Mouse (Mus musculus) CH12.LX (cell line): ENCODE results near the gene Cd300e. TPM values are rescaled to one million over a fixed set of nuclear protein-coding genes. Genes with fewer than 3 reads are reported as not detected.

Source experiments
- DNase-seq: peaks from one replicate; pipeline ENCODE4 v3.0.0-alpha.2; 2013; ENCODE audit errors: extremely low read depth
- H3K27ac ChIP-seq: 2 replicates; pipeline ENCODE4 v1.5.1; 2012; ENCODE audit warnings: low read depth, mild to moderate bottlenecking, control low read depth, moderate library complexity; ENCODE audit not compliant: insufficient read depth
- H3K27me3 ChIP-seq: replicated peaks from 2 replicates; pipeline ENCODE3; 2012; ENCODE audit warnings: inconsistent platforms
- H3K36me3 ChIP-seq, 2 experiments: replicated peaks in 1 of 2; 2 replicates each; pipeline versions ENCODE3 to v1.6.1; 2012; ENCODE audit warnings: inconsistent platforms in 1 of 2, low read length in 1 of 2, mild to moderate bottlenecking in 1 of 2, mixed read lengths in 1 of 2, moderate library complexity in 1 of 2; ENCODE audit not compliant: control insufficient read depth in 1 of 2, insufficient read depth in 1 of 2
- H3K4me1 ChIP-seq, 2 experiments: 2 replicates each; pipeline ENCODE4 v1.6.1; 2012; ENCODE audit warnings: inconsistent platforms in 1 of 2, moderate library complexity in 1 of 2; ENCODE audit not compliant: insufficient read depth in 2 of 2, control insufficient read depth in 1 of 2
- H3K4me2 ChIP-seq: 2 replicates; pipeline ENCODE4 v1.6.1; 2012; ENCODE audit warnings: low read depth, mild to moderate bottlenecking, control low read depth; ENCODE audit not compliant: poor library complexity, insufficient read depth, severe bottlenecking
- H3K4me3 ChIP-seq, 3 experiments: fragments of 150-350 bp in 1 of 3; sonication (generic) in 1 of 3; replicated peaks in 1 of 3; 2 replicates each; pipeline versions ENCODE3 to v1.5.1; 2011 to 2012; ENCODE audit warnings: low read depth in 2 of 3, low read length in 2 of 3, mild to moderate bottlenecking in 2 of 3, moderate library complexity in 2 of 3, control low read depth in 1 of 3, improper control_type of control experiment in 1 of 3, inconsistent platforms in 1 of 3, mixed read lengths in 1 of 3; ENCODE audit not compliant: poor library complexity in 1 of 3
- H3K79me2 ChIP-seq: replicated peaks from 2 replicates; pipeline ENCODE4 v1.6.1; 2012; ENCODE audit warnings: mild to moderate bottlenecking, moderate library complexity; ENCODE audit not compliant: control insufficient read depth, poor library complexity, insufficient read depth, severe bottlenecking; ENCODE audit errors: extremely low read depth
- H3K9ac ChIP-seq: 2 replicates; pipeline ENCODE4 v1.6.1; 2012; ENCODE audit warnings: low read depth, mild to moderate bottlenecking, control low read depth, moderate library complexity; ENCODE audit not compliant: insufficient read depth
- H3K9me3 ChIP-seq: replicated peaks from 2 replicates; pipeline ENCODE3; 2012; ENCODE audit warnings: low read length, inconsistent platforms, mixed read lengths
- CHD2 ChIP-seq: IDR thresholded peaks from 2 replicates; pipeline ENCODE4 v1.6.1; 2011; ENCODE audit warnings: low read length, improper control_type of control experiment
- CTCF ChIP-seq, 2 experiments: IDR thresholded peaks in 1 of 2; conservative IDR thresholded peaks in 1 of 2; 2 replicates each; pipeline ENCODE4 v1.5.1; 2011 to 2012; ENCODE audit warnings: low read depth in 2 of 2, low read length in 2 of 2, improper control_type of control experiment in 1 of 2, inconsistent platforms in 1 of 2, mild to moderate bottlenecking in 1 of 2, moderate library complexity in 1 of 2
- E2F4 ChIP-seq: IDR thresholded peaks from 2 replicates; pipeline ENCODE4 v1.6.1; 2011; ENCODE audit warnings: low read depth, low read length, improper control_type of control experiment; ENCODE audit not compliant: insufficient replicate concordance
- ETS1 ChIP-seq: conservative IDR thresholded peaks from 2 replicates; pipeline ENCODE4 v1.6.1; 2012; ENCODE audit warnings: low read depth, mild to moderate bottlenecking, inconsistent platforms, low read length, improper control_type of control experiment, moderate library complexity
- GABPA ChIP-seq: IDR thresholded peaks from 2 replicates; pipeline ENCODE4 v1.6.1; 2012; ENCODE audit warnings: low read depth, low read length, improper control_type of control experiment, inconsistent platforms; ENCODE audit not compliant: insufficient replicate concordance
- JUN ChIP-seq: IDR thresholded peaks from 2 replicates; pipeline ENCODE4 v1.6.1; 2011; ENCODE audit warnings: low read depth, mild to moderate bottlenecking, low read length, improper control_type of control experiment, moderate library complexity; ENCODE audit not compliant: insufficient read depth
- JUND ChIP-seq: conservative IDR thresholded peaks from 2 replicates; pipeline ENCODE4 v1.6.1; 2011; ENCODE audit warnings: low read depth, low read length, improper control_type of control experiment
- MAFK ChIP-seq: IDR thresholded peaks from 2 replicates; pipeline ENCODE4 v1.6.1; 2011; ENCODE audit warnings: low read length, improper control_type of control experiment; ENCODE audit not compliant: insufficient replicate concordance
- MAZ ChIP-seq: IDR thresholded peaks from 2 replicates; pipeline ENCODE4 v1.6.1; 2012; ENCODE audit warnings: low read depth, mild to moderate bottlenecking, inconsistent platforms, low read length, improper control_type of control experiment, moderate library complexity
- MEF2A ChIP-seq: IDR thresholded peaks from 2 replicates; pipeline ENCODE4 v1.6.1; 2014; ENCODE audit warnings: low read depth, mild to moderate bottlenecking, inconsistent platforms, low read length, improper control_type of control experiment, borderline replicate concordance
- MXI1 ChIP-seq: IDR thresholded peaks from 2 replicates; pipeline ENCODE4 v1.6.1; 2011; ENCODE audit warnings: mild to moderate bottlenecking, low read depth, low read length, improper control_type of control experiment
- MYC ChIP-seq: IDR thresholded peaks from 2 replicates; pipeline ENCODE4 v1.6.1; 2011; ENCODE audit warnings: low read depth, mild to moderate bottlenecking, improper control_type of control experiment, low read length
- POLR2A ChIP-seq: IDR thresholded peaks from 2 replicates; pipeline ENCODE4 v1.6.1; 2011; ENCODE audit warnings: low read depth, mild to moderate bottlenecking, improper control_type of control experiment, low read length
- POLR2AphosphoS2 ChIP-seq: IDR thresholded peaks from 2 replicates; pipeline ENCODE4 v1.6.1; 2011; ENCODE audit warnings: low read depth, low read length, improper control_type of control experiment
- RAD21 ChIP-seq: IDR thresholded peaks from 2 replicates; pipeline ENCODE4 v1.6.1; 2011; ENCODE audit warnings: low read depth, mild to moderate bottlenecking, low read length, improper control_type of control experiment, moderate library complexity
- RCOR1 ChIP-seq: conservative IDR thresholded peaks from 2 replicates; pipeline ENCODE4 v1.6.1; 2012; ENCODE audit warnings: low read depth, mild to moderate bottlenecking, inconsistent platforms, low read length, improper control_type of control experiment
- SIN3A ChIP-seq: IDR thresholded peaks from 2 replicates; pipeline ENCODE4 v1.6.1; 2012; ENCODE audit warnings: low read length, improper control_type of control experiment, inconsistent platforms
- TBP ChIP-seq: conservative IDR thresholded peaks from 2 replicates; pipeline ENCODE4 v1.6.1; 2011; ENCODE audit warnings: low read depth, low read length, improper control_type of control experiment
- USF2 ChIP-seq: conservative IDR thresholded peaks from 2 replicates; pipeline ENCODE4 v1.6.1; 2011; ENCODE audit warnings: low read depth, low read length, improper control_type of control experiment
- ZC3H11A ChIP-seq: IDR thresholded peaks from 2 replicates; pipeline ENCODE4 v1.6.1; 2012; ENCODE audit warnings: low read depth, mild to moderate bottlenecking, inconsistent platforms, low read length, improper control_type of control experiment
- ZKSCAN1 ChIP-seq: IDR thresholded peaks from 2 replicates; pipeline ENCODE4 v1.6.1; 2012; ENCODE audit warnings: low read depth, inconsistent platforms, low read length, improper control_type of control experiment, borderline replicate concordance
- dilution Hi-C: fragments of 300-500 bp; cut with MboI; formaldehyde crosslinking; loops from 2 replicates; pipeline ENCODE4 v1.14.3; 2020; ENCODE audit warnings: low sequenced_read_pairs; ENCODE audit not compliant: extremely low pct_unique_long_range_greater_than_20kb, extremely low pct_ligation_motif_present
- in situ Hi-C: fragments of 300-500 bp; cut with MboI; formaldehyde crosslinking; loops from 3 replicates; pipeline ENCODE4 v1.14.3; 2019; ENCODE audit warnings: low sequenced_read_pairs, low pct_ligation_motif_present, low pct_unique_long_range_greater_than_20kb, mixed read lengths
- polyA plus RNA-seq: library from polyadenylated mRNA; unstranded; fragments of >175 nt; gene quantifications from 2 replicates; pipeline ENCODE4 v1.2.1, GENCODE M21; 2012; ENCODE audit warnings: low read depth; ENCODE audit not compliant: insufficient read length
- total RNA-seq, 2 experiments: library from RNA; depleted of rRNA; stranded (reverse); fragments of 300-350 nt in 1 of 2; fragments of >200 nt in 1 of 2; gene quantifications; 2 replicates each; pipeline ENCODE4 v1.2.3; 2012 to 2014

Gene Cd300e
- total and polyA plus RNA-seq, 3 experiments, result not detected

- no peak for DNase-seq
- H3K9ac ChIP-seq, result no peak overlapping the region
- TF ChIP-seq JUN (no peak), RCOR1 (no peak), CHD2 (no peak), ZKSCAN1 (no peak), MYC (no peak), MXI1 (no peak), JUND (no peak), CTCF (conservative IDR thresholded peaks at IDR 0.05 in 1 of 2, IDR thresholded peaks at IDR 0.05 in 1 of 2; ENCODE audit: low read depth in 2 of 2, low read length in 2 of 2) (no peak), TBP (no peak), RAD21 (no peak), GABPA (no peak), POLR2AphosphoS2 (no peak), ETS1 (no peak), E2F4 (no peak)
- TF ChIP-seq, all 38 proteins: peak for 0
- Histone ChIP-seq H3K27me3 (peaks cover 91% of the 10 kb centered on the region), H3K4me3 (no peak overlapping the region), H3K27ac (no peak overlapping the region), H3K36me3 (no peaks in the 10 kb centered on the region), H3K4me1 (no peaks in the 10 kb centered on the region), H3K9me3 (no peaks in the 10 kb centered on the region), H3K4me2 (no peak overlapping the region), H3K79me2 (no peaks in the 10 kb centered on the region)
- in situ Hi-C loops (loop anchor here (10.0 kb wide), 1 partner anchor 50 kb away; the partner anchor contains the start of gene Cd300c2), dilution Hi-C loops (no loop called here)
Observed at GRCm38 (mm10) chr11:115054537-115054936, 7.4 kb downstream of the Cd300e start.

GRCm38 (mm10) chr11:115052991-115053390 is 9.0 kb downstream of the Cd300e start:
- TF ChIP-seq MXI1, result no peak
- no peak for TF ChIP-seq ZKSCAN1
- Histone ChIP-seq H3K4me2 (no peak overlapping the region), H3K9me3 (no peaks in the 10 kb centered on the region), H3K9ac (no peak overlapping the region), H3K36me3 (no peaks in the 10 kb centered on the region), H3K4me3 (no peak overlapping the region), H3K27ac (no peak overlapping the region), H3K79me2 (no peaks in the 10 kb centered on the region), H3K4me1 (peaks cover 5 to 6% of the 10 kb centered on the region in 2 experiments), H3K27me3 (peaks cover 78% of the 10 kb centered on the region)
- dilution Hi-C loops (no loop called here), in situ Hi-C loops (loop anchor here (10.0 kb wide), 1 partner anchor 48 kb away; the partner anchor contains the start of gene Cd300c2)
- DNase-seq, result no peak

- Histone ChIP-seq H3K4me3 (no peak overlapping the region), H3K27me3 (peaks cover 72% of the 10 kb centered on the region), H3K27ac (no peak overlapping the region), H3K36me3 (no peaks in the 10 kb centered on the region), H3K4me2 (no peak overlapping the region), H3K4me1 (peaks cover 5 to 6% of the 10 kb centered on the region in 2 experiments), H3K9ac (no peak overlapping the region), H3K9me3 (no peaks in the 10 kb centered on the region), H3K79me2 (no peaks in the 10 kb centered on the region)
- DNase-seq, result peak; percentile 75
- TF ChIP-seq E2F4 (peak; percentile 78; the same call in 1 of the 2 replicates), MAFK (peak; percentile 98), MEF2A (no peak), ZC3H11A (no peak), MXI1 (peak; percentile 89), USF2 (no peak), POLR2A (no peak), SIN3A (peak; percentile 99), MAZ (no peak)
- dilution Hi-C loops, result no loop called here
- in situ Hi-C loops, result loop anchor here (10.0 kb wide), 1 partner anchor 47 kb away; the partner anchor contains the start of gene Cd300c2
Observed at GRCm38 (mm10) chr11:115052206-115052605, 9.8 kb downstream of the Cd300e start.
